Mouse (Mus musculus): ENCODE data around the gene Tymp.

Gene Tymp

GRCm38 (mm10) chr15:89323656-89324055 lies 53.2 kb downstream of the Tymp start:
- no peak for DNase-seq

DNA sequence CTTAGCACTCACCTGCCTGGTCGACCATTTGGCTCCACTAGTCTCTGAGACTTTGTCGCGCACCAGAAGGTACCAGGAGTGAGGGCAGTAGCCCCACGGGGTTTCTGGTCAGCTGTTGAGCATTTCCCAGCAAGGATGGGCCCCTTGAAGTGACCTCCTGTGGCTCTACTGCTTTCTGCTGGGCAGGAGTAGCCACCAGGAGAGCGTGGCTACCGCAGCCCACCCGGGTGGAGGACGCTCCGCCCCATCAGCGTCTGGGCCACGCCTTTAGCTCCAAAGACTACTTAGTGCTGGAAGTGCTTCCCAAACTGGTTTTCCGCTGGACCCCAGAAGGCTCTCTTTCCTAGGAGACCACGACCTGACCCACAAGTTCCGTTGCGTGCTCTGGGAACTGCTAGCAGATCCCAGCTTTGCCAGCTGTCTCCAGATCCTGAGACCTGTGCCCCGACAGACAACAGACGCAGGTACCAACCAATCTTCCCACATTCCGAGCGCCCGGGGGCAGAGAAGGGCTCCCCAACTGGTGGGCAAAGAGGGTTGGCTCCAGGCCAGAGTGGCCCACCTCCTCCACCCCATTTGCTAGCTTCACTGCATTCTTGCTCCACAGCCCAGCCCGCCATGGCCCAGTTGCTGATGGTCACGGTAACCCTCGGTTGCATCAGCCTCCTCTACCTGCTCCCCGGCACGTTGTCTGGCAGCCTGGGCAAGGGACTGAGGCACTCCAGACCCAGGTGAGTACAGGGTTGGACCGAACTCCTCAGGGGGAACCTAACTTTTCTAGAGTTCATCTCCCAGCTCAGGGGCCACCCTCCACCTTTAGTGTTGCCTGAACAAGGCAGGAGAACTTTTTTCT lies 53.9 kb downstream of the Tymp start, which contains the start of gene Adm2:
TSS of gene Adm2 (plus strand) at position 51 of the 853 bp plus-strand sequence.
- no peak for DNase-seq
